Mouse (Mus musculus): ENCODE measurements around the gene Tbc1d9.
A peak's percentile ranks its signal among the peaks of the same experiment; 100 is the strongest.

Gene Tbc1d9

GRCm38 (mm10) chr8:83165235-83165930 lies at the start of gene Tbc1d9:
Tbc1d9 (plus strand) TSS chr8:83165352.
- DNase-seq: peak; percentile 32 to 48

- no peak for DNase-seq
Observed at GRCm38 (mm10) chr8:83135086-83135485, 30.1 kb upstream of the Tbc1d9 start.

- no peak for DNase-seq
Observed at GRCm38 (mm10) chr8:83140068-83140467, 25.1 kb upstream of the Tbc1d9 start.

- peak; percentile 48 to 55 for DNase-seq
Observed at GRCm38 (mm10) chr8:83140701-83141111, 24.4 kb upstream of the Tbc1d9 start.

GRCm38 (mm10) chr8:83141358-83141757 lies 23.8 kb upstream of the Tbc1d9 start:
- DNase-seq: peak; percentile 56 to 58

GRCm38 (mm10) chr8:83144601-83145000 lies 20.6 kb upstream of the Tbc1d9 start:
- DNase-seq: no peak

GRCm38 (mm10) chr8:83145421-83145820 lies 19.7 kb upstream of the Tbc1d9 start:
- no peak for DNase-seq

- DNase-seq: no peak
Observed at GRCm38 (mm10) chr8:83149124-83149523, 16.0 kb upstream of the Tbc1d9 start.

- no peak for DNase-seq
Observed at GRCm38 (mm10) chr8:83152055-83152454, 13.1 kb upstream of the Tbc1d9 start.

GRCm38 (mm10) chr8:83152470-83152869 lies 12.7 kb upstream of the Tbc1d9 start:
- peak in 1 of 2 experiments; percentile 23 for DNase-seq

- no peak for DNase-seq
Observed at GRCm38 (mm10) chr8:83155110-83155509, 10.0 kb upstream of the Tbc1d9 start.

- DNase-seq: peak; percentile 26 to 33
Observed at GRCm38 (mm10) chr8:83158971-83159370, 6.2 kb upstream of the Tbc1d9 start.

- DNase-seq: no peak
Observed at GRCm38 (mm10) chr8:83159615-83160014, 5.5 kb upstream of the Tbc1d9 start.

GRCm38 (mm10) chr8:83160613-83161012 lies 4.5 kb upstream of the Tbc1d9 start:
- no peak for DNase-seq

- DNase-seq: peak in 1 of 2 experiments; percentile 31
Observed at GRCm38 (mm10) chr8:83165931-83166867, 1.0 kb downstream of the Tbc1d9 start, which contains the start of gene Gm10645. Gm10645 (minus strand) TSS chr8:83166170.

GRCm38 (mm10) chr8:83167932-83168331 lies 2.8 kb downstream of the Tbc1d9 start:
- no peak for DNase-seq

- DNase-seq: no peak
Observed at GRCm38 (mm10) chr8:83169127-83169526, 4.0 kb downstream of the Tbc1d9 start.

GRCm38 (mm10) chr8:83169709-83170108 lies 4.6 kb downstream of the Tbc1d9 start:
- peak; percentile 67 to 73 for DNase-seq

GRCm38 (mm10) chr8:83170894-83171293 lies 5.7 kb downstream of the Tbc1d9 start:
- no peak for DNase-seq

GRCm38 (mm10) chr8:83175680-83176079 lies 10.5 kb downstream of the Tbc1d9 start:
- no peak for DNase-seq

GRCm38 (mm10) chr8:83176785-83177184 lies 11.6 kb downstream of the Tbc1d9 start:
- no peak for DNase-seq

- no peak for DNase-seq
Observed at GRCm38 (mm10) chr8:83177317-83178195, 12.4 kb downstream of the Tbc1d9 start.

Measured in B cell, adult 2 months (primary cell).